Comparison of ENCODE assay signal across 8 mouse cellular contexts in genomic region chr7:144914296-144914947, GRCm38 (mm10). TPM values are rescaled to one million over a fixed set of nuclear protein-coding genes. Genes with fewer than 3 reads are reported as not detected.
A peak's percentile ranks its signal among the peaks of the same experiment; 100 is the strongest.
DNase-seq lines count a peak whose midpoint lies in the region; ATAC-seq and TF ChIP-seq lines count a peak whose summit lies in the region.

No protein-coding gene starts in this region.

- intact Hi-C loops in left cerebral cortex, postnatal 10 days (cut with DNase I) = no loop called here

- peak; percentile 17; the same call in 1 of the 2 replicates for TF ChIP-seq CTCF in brain, embryonic 14.5 days (IDR thresholded peaks at IDR 0.05; ENCODE audit: borderline replicate concordance, extremely low read depth, insufficient read depth, insufficient read length)
- peak; percentile 21; the same call in 1 of the 2 replicates for TF ChIP-seq CTCF in heart, postnatal 0 days (IDR thresholded peaks at IDR 0.05; ENCODE audit: low read depth)

- ATAC-seq in lung, embryonic 15.5 days (ENCODE audit: borderline replicate concordance, extremely low read depth, low FRiP score, low TSS enrichment) = peak; percentile 90
- ATAC-seq in heart, postnatal 0 days (ENCODE audit: insufficient read depth, low read depth) = peak; percentile 84
- ATAC-seq in midbrain, embryonic 16.5 days = peak; percentile 93

- no peaks in the 10 kb centered on the region for H3K9me3 ChIP-seq in lung, embryonic 15.5 days
- H3K9me3 ChIP-seq in heart, postnatal 0 days (replicated peaks; ENCODE audit: control insufficient read depth, low read length) = no peaks in the 10 kb centered on the region
- H3K9me3 ChIP-seq in midbrain, embryonic 16.5 days (replicated peaks; ENCODE audit: control insufficient read depth, low read length, poor library complexity, severe bottlenecking) = no peaks in the 10 kb centered on the region

- no peak for TF ChIP-seq EP300 in heart, postnatal 0 days (IDR thresholded peaks at IDR 0.05; ENCODE audit: low read depth)

- H3K4me2 ChIP-seq in lung, embryonic 15.5 days = peak overlapping the region; percentile 83
- H3K4me2 ChIP-seq in heart, postnatal 0 days (ENCODE audit: low read depth, low read length) = peak overlapping the region; percentile 77
- peak overlapping the region; percentile 59 for H3K4me2 ChIP-seq in midbrain, embryonic 16.5 days (ENCODE audit: low read length)

- 6% methylated on average over 17 of the region's 17 CpGs for WGBS in lung, embryonic 15.5 days
- WGBS in heart, postnatal 0 days = 6% methylated on average over 17 of the region's 17 CpGs
- 8% methylated on average over 17 of the region's 17 CpGs for WGBS in midbrain, embryonic 16.5 days

- H3K4me1 ChIP-seq in lung, embryonic 15.5 days = peaks cover 13% of the 10 kb centered on the region
- peaks cover 5% of the 10 kb centered on the region for H3K4me1 ChIP-seq in heart, postnatal 0 days (ENCODE audit: control insufficient read depth, insufficient read depth)
- peaks cover 11% of the 10 kb centered on the region for H3K4me1 ChIP-seq in midbrain, embryonic 16.5 days (ENCODE audit: control insufficient read depth, insufficient read depth, low read length)

- peak overlapping the region; percentile 73 for H3K27ac ChIP-seq in lung, embryonic 15.5 days
- peak overlapping the region; percentile 76 for H3K27ac ChIP-seq in heart, postnatal 0 days (ENCODE audit: low read depth)
- peak overlapping the region; percentile 80 for H3K27ac ChIP-seq in midbrain, embryonic 16.5 days (ENCODE audit: low read length)

- H3K27me3 ChIP-seq in lung, embryonic 15.5 days = no peaks in the 10 kb centered on the region
- H3K27me3 ChIP-seq in heart, postnatal 0 days (ENCODE audit: control insufficient read depth, insufficient read depth, low read length) = no peaks in the 10 kb centered on the region
- no peaks in the 10 kb centered on the region for H3K27me3 ChIP-seq in midbrain, embryonic 16.5 days (ENCODE audit: control insufficient read depth, insufficient read depth, low read depth, low read length)

- no peak for TF ChIP-seq POLR2A in brain, embryonic 14.5 days (IDR thresholded peaks at IDR 0.05; ENCODE audit: borderline replicate concordance, extremely low read depth, insufficient read depth, insufficient read length, poor library complexity, severe bottlenecking)

- peak overlapping the region; percentile 66 for H3K4me3 ChIP-seq in lung, embryonic 15.5 days
- peak overlapping the region; percentile 83 for H3K4me3 ChIP-seq in heart, postnatal 0 days (ENCODE audit: low read depth, low read length)
- H3K4me3 ChIP-seq in midbrain, embryonic 16.5 days (ENCODE audit: low read depth, low read length) = peak overlapping the region; percentile 91

- no peak for DNase-seq in lung, adult 18-20 months
- DNase-seq in brain, embryonic 14.5 days (ENCODE audit: low read depth) = peak; percentile 54
- no peak for DNase-seq in heart, postnatal 0 days (ENCODE audit: low spot score)
- peak; percentile 62 to 78 for DNase-seq in left cerebral cortex, postnatal 10 days (ENCODE audit: extremely low spot score in 1 of 2, low spot score in 2 of 2)
- DNase-seq in adrenal gland, adult 8-10 months = no peak
- no peak for DNase-seq in gastrocnemius, postnatal 4 days (ENCODE audit: low spot score in 2 of 2)

- H3K9ac ChIP-seq in lung, embryonic 15.5 days = peak overlapping the region; percentile 73
- H3K9ac ChIP-seq in heart, postnatal 0 days (replicated peaks; ENCODE audit: low read depth, low read length) = peak overlapping the region; percentile 83; the same call in 1 of the 2 replicates
- peak overlapping the region; percentile 86 for H3K9ac ChIP-seq in midbrain, embryonic 16.5 days (ENCODE audit: low read depth, low read length)

- H3K36me3 ChIP-seq in lung, embryonic 15.5 days = peaks cover 16% of the 10 kb centered on the region
- peaks cover 19% of the 10 kb centered on the region for H3K36me3 ChIP-seq in heart, postnatal 0 days (replicated peaks; ENCODE audit: control insufficient read depth, insufficient read depth, low read length)
- peaks cover 6% of the 10 kb centered on the region; the same call in 1 of the 2 replicates for H3K36me3 ChIP-seq in midbrain, embryonic 16.5 days (ENCODE audit: control insufficient read depth, insufficient read depth, low read length)

RNA-seq across cellular contexts. Expression of gene LTO1, which starts 0.5 kb away (rescaled TPM):
- 25.8 and 27.9 TPM in 2 replicates for polyA plus RNA-seq in lung, embryonic 15.5 days (2015; fragmentation: Nextera tagmentation; extraction: Ambion mirVana)
- polyA plus RNA-seq in brain, embryonic 14.5 days (2012; rRNA removed) = 40.7 and 42.2 TPM in 2 replicates
- 5.5 and 15.5 TPM in 2 replicates for total RNA-seq in heart, postnatal 0 days (2014; rRNA removed; ENCODE audit: low replicate concordance)
- 13.6 and 17.6 TPM in 2 replicates for polyA plus RNA-seq in heart, postnatal 0 days (2015; fragmentation: Nextera tagmentation; extraction: Ambion mirVana)
- 10 to 100 TPM; 25.0 to 28.4 TPM for total RNA-seq in left cerebral cortex, postnatal 10 days (2021)
- 31.1 and 36.0 TPM in 2 replicates for polyA plus RNA-seq in midbrain, embryonic 16.5 days (2015; fragmentation: Nextera tagmentation; extraction: Ambion mirVana)
- 10 to 100 TPM; 27.1 to 39.7 (median 31.2) TPM for total RNA-seq in adrenal gland, adult 8-10 months (2022)
- 10 to 100 TPM; 18.4 TPM for total RNA-seq in gastrocnemius, postnatal 4 days (2021)

RNA-seq across cellular contexts. Expression of gene Fgf15, which starts 18.1 kb away (rescaled TPM):
- not detected in 2 replicates for polyA plus RNA-seq in lung, embryonic 15.5 days (2015; fragmentation: Nextera tagmentation; extraction: Ambion mirVana)
- polyA plus RNA-seq in brain, embryonic 14.5 days (2012; rRNA removed) = 24.6 and 28.4 TPM in 2 replicates
- total RNA-seq in heart, postnatal 0 days (2014; rRNA removed; ENCODE audit: low replicate concordance) = not detected in 2 replicates
- polyA plus RNA-seq in heart, postnatal 0 days (2015; fragmentation: Nextera tagmentation; extraction: Ambion mirVana) = not detected in 2 replicates
- not detected for total RNA-seq in left cerebral cortex, postnatal 10 days (2021)
- 19.0 and 35.9 TPM in 2 replicates for polyA plus RNA-seq in midbrain, embryonic 16.5 days (2015; fragmentation: Nextera tagmentation; extraction: Ambion mirVana)
- under 1 TPM in 3 of 4 experiments, not detected in 1; 0.31 to 0.46 (median 0.32) TPM for total RNA-seq in adrenal gland, adult 8-10 months (2022)
- total RNA-seq in gastrocnemius, postnatal 4 days (2021) = not detected

RNA-seq across cellular contexts. Expression of gene Ccnd1, which starts 25.3 kb away (rescaled TPM):
- polyA plus RNA-seq in lung, embryonic 15.5 days (2015; fragmentation: Nextera tagmentation; extraction: Ambion mirVana) = 127 and 134 TPM in 2 replicates
- 46.2 and 55.4 TPM in 2 replicates for polyA plus RNA-seq in brain, embryonic 14.5 days (2012; rRNA removed)
- 68.2 and 70.0 TPM in 2 replicates for total RNA-seq in heart, postnatal 0 days (2014; rRNA removed; ENCODE audit: low replicate concordance)
- 58.9 and 61.7 TPM in 2 replicates for polyA plus RNA-seq in heart, postnatal 0 days (2015; fragmentation: Nextera tagmentation; extraction: Ambion mirVana)
- 10 to 100 TPM; 28.1 to 37.0 TPM for total RNA-seq in left cerebral cortex, postnatal 10 days (2021)
- 21.5 and 31.5 TPM in 2 replicates for polyA plus RNA-seq in midbrain, embryonic 16.5 days (2015; fragmentation: Nextera tagmentation; extraction: Ambion mirVana)
- total RNA-seq in adrenal gland, adult 8-10 months (2022) = 100 to 1,000 TPM; 177 to 201 (median 190) TPM
- 10 to 100 TPM; 82.7 to 84.8 TPM for total RNA-seq in gastrocnemius, postnatal 4 days (2021)

Comparison
In these comparisons a context has a peak if more than half of its experiments do, and no peak if none do; other contexts are left out.
1. DNase-seq: peak in brain, embryonic 14.5 days (single experiment) and left cerebral cortex, postnatal 10 days (2 of 2); none in lung, adult 18-20 months (0 of 2), heart, postnatal 0 days (single experiment), adrenal gland, adult 8-10 months (single experiment) and gastrocnemius, postnatal 4 days (0 of 2).
2. Peak in every context shown above with its lines, with median percentiles within 50 percentile points of each other: ATAC-seq, H3K27ac ChIP-seq, H3K4me2 ChIP-seq, H3K4me3 ChIP-seq and H3K9ac ChIP-seq.